Mouse (Mus musculus) heart, postnatal 0 days (tissue): ENCODE data around the gene Mecr.

Experiments used
- CTCF ChIP-seq: IDR thresholded peaks from 2 replicates; pipeline ENCODE4 v1.5.1; 2016; ENCODE audit warnings: antibody characterized with exemption, control low read depth, low read depth
- EP300 ChIP-seq: IDR thresholded peaks from 2 replicates; pipeline ENCODE4 v1.6.1; 2016; ENCODE audit warnings: antibody characterized with exemption, low read depth

DNA sequence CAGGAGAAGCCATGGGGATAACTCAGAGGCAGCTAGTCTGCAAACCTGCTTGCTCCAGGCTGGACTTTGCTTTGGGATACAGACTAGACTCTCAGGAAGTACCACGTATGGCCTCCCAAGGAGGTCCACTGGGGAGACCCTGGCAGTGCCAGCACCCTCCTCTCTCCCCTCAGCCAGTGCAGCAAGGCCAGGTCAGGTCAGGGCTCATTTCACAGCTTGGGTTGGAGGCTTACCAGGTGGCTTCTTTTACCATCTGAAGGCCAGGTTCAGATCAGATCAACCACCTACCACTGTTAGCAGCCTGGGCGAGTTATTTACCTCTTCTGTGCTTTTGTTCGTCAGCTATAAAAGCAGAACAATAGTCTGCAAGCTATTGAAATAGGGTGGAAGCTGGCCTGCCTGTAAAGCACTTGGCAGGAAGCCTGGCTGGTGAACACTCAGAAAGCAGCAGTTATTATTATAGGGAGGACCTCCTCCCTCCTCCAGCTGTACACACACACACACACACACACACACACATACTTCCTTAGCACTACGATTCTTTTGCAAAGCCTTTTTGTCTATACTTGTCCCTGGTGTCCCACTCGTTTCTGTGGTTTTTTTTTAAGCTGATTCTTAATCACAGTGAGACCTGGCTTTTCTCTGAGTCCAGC lies 6.8 kb downstream of the Mecr start:
- TF ChIP-seq CTCF: no peak
- TF ChIP-seq EP300: no peak
